Mouse (Mus musculus) CH12.LX (cell line): ENCODE data around the gene Spred1. TPM values are rescaled to one million over a fixed set of nuclear protein-coding genes. Genes with fewer than 3 reads are reported as not detected.

ENCODE experiments used
- DNase-seq: peaks from one replicate; pipeline ENCODE4 v3.0.0-alpha.2; 2013; ENCODE audit errors: extremely low read depth
- H3K27ac ChIP-seq: 2 replicates; pipeline ENCODE4 v1.5.1; 2012; ENCODE audit warnings: low read depth, mild to moderate bottlenecking, control low read depth, moderate library complexity; ENCODE audit not compliant: insufficient read depth
- H3K27me3 ChIP-seq: replicated peaks from 2 replicates; pipeline ENCODE3; 2012; ENCODE audit warnings: inconsistent platforms
- H3K36me3 ChIP-seq, 2 experiments: replicated peaks in 1 of 2; 2 replicates each; pipeline versions ENCODE3 to v1.6.1; 2012; ENCODE audit warnings: inconsistent platforms in 1 of 2, low read length in 1 of 2, mild to moderate bottlenecking in 1 of 2, mixed read lengths in 1 of 2, moderate library complexity in 1 of 2; ENCODE audit not compliant: control insufficient read depth in 1 of 2, insufficient read depth in 1 of 2
- H3K4me1 ChIP-seq, 2 experiments: 2 replicates each; pipeline ENCODE4 v1.6.1; 2012; ENCODE audit warnings: inconsistent platforms in 1 of 2, moderate library complexity in 1 of 2; ENCODE audit not compliant: insufficient read depth in 2 of 2, control insufficient read depth in 1 of 2
- H3K4me2 ChIP-seq: 2 replicates; pipeline ENCODE4 v1.6.1; 2012; ENCODE audit warnings: low read depth, mild to moderate bottlenecking, control low read depth; ENCODE audit not compliant: poor library complexity, insufficient read depth, severe bottlenecking
- H3K4me3 ChIP-seq, 3 experiments: fragments of 150-350 bp in 1 of 3; sonication (generic) in 1 of 3; replicated peaks in 1 of 3; 2 replicates each; pipeline versions ENCODE3 to v1.5.1; 2011 to 2012; ENCODE audit warnings: low read depth in 2 of 3, low read length in 2 of 3, mild to moderate bottlenecking in 2 of 3, moderate library complexity in 2 of 3, control low read depth in 1 of 3, improper control_type of control experiment in 1 of 3, inconsistent platforms in 1 of 3, mixed read lengths in 1 of 3; ENCODE audit not compliant: poor library complexity in 1 of 3
- H3K79me2 ChIP-seq: replicated peaks from 2 replicates; pipeline ENCODE4 v1.6.1; 2012; ENCODE audit warnings: mild to moderate bottlenecking, moderate library complexity; ENCODE audit not compliant: control insufficient read depth, poor library complexity, insufficient read depth, severe bottlenecking; ENCODE audit errors: extremely low read depth
- H3K9ac ChIP-seq: 2 replicates; pipeline ENCODE4 v1.6.1; 2012; ENCODE audit warnings: low read depth, mild to moderate bottlenecking, control low read depth, moderate library complexity; ENCODE audit not compliant: insufficient read depth
- H3K9me3 ChIP-seq: replicated peaks from 2 replicates; pipeline ENCODE3; 2012; ENCODE audit warnings: low read length, inconsistent platforms, mixed read lengths
- BHLHE40 ChIP-seq: IDR thresholded peaks from 2 replicates; pipeline ENCODE4 v1.6.1; 2011; ENCODE audit warnings: mild to moderate bottlenecking, low read depth, low read length, improper control_type of control experiment
- CTCF ChIP-seq, 2 experiments: IDR thresholded peaks in 1 of 2; conservative IDR thresholded peaks in 1 of 2; 2 replicates each; pipeline ENCODE4 v1.5.1; 2011 to 2012; ENCODE audit warnings: low read depth in 2 of 2, low read length in 2 of 2, improper control_type of control experiment in 1 of 2, inconsistent platforms in 1 of 2, mild to moderate bottlenecking in 1 of 2, moderate library complexity in 1 of 2
- ELF1 ChIP-seq: IDR thresholded peaks from 2 replicates; pipeline ENCODE4 v1.6.1; 2014; ENCODE audit warnings: low read depth, mild to moderate bottlenecking, inconsistent platforms, low read length, improper control_type of control experiment
- EP300 ChIP-seq: IDR thresholded peaks from 2 replicates; pipeline ENCODE4 v1.6.1; 2011; ENCODE audit warnings: low read length, improper control_type of control experiment
- ETS1 ChIP-seq: conservative IDR thresholded peaks from 2 replicates; pipeline ENCODE4 v1.6.1; 2012; ENCODE audit warnings: low read depth, mild to moderate bottlenecking, inconsistent platforms, low read length, improper control_type of control experiment, moderate library complexity
- IRF4 ChIP-seq: IDR thresholded peaks from 2 replicates; pipeline ENCODE4 v1.6.1; 2014; ENCODE audit warnings: low read depth, mild to moderate bottlenecking, inconsistent platforms, low read length, improper control_type of control experiment
- JUN ChIP-seq: IDR thresholded peaks from 2 replicates; pipeline ENCODE4 v1.6.1; 2011; ENCODE audit warnings: low read depth, mild to moderate bottlenecking, low read length, improper control_type of control experiment, moderate library complexity; ENCODE audit not compliant: insufficient read depth
- JUND ChIP-seq: conservative IDR thresholded peaks from 2 replicates; pipeline ENCODE4 v1.6.1; 2011; ENCODE audit warnings: low read depth, low read length, improper control_type of control experiment
- KAT2A ChIP-seq: IDR thresholded peaks from 2 replicates; pipeline ENCODE4 v1.6.1; 2012; ENCODE audit warnings: low read length, improper control_type of control experiment, inconsistent platforms; ENCODE audit not compliant: insufficient replicate concordance
- MAX ChIP-seq: IDR thresholded peaks from 2 replicates; pipeline ENCODE4 v1.6.1; 2011; ENCODE audit warnings: low read length, improper control_type of control experiment
- MAZ ChIP-seq: IDR thresholded peaks from 2 replicates; pipeline ENCODE4 v1.6.1; 2012; ENCODE audit warnings: low read depth, mild to moderate bottlenecking, inconsistent platforms, low read length, improper control_type of control experiment, moderate library complexity
- MEF2A ChIP-seq: IDR thresholded peaks from 2 replicates; pipeline ENCODE4 v1.6.1; 2014; ENCODE audit warnings: low read depth, mild to moderate bottlenecking, inconsistent platforms, low read length, improper control_type of control experiment, borderline replicate concordance
- MXI1 ChIP-seq: IDR thresholded peaks from 2 replicates; pipeline ENCODE4 v1.6.1; 2011; ENCODE audit warnings: mild to moderate bottlenecking, low read depth, low read length, improper control_type of control experiment
- MYC ChIP-seq: IDR thresholded peaks from 2 replicates; pipeline ENCODE4 v1.6.1; 2011; ENCODE audit warnings: low read depth, mild to moderate bottlenecking, improper control_type of control experiment, low read length
- RAD21 ChIP-seq: IDR thresholded peaks from 2 replicates; pipeline ENCODE4 v1.6.1; 2011; ENCODE audit warnings: low read depth, mild to moderate bottlenecking, low read length, improper control_type of control experiment, moderate library complexity
- SIN3A ChIP-seq: IDR thresholded peaks from 2 replicates; pipeline ENCODE4 v1.6.1; 2012; ENCODE audit warnings: low read length, improper control_type of control experiment, inconsistent platforms
- SMC3 ChIP-seq: IDR thresholded peaks from 2 replicates; pipeline ENCODE4 v1.6.1; 2011; ENCODE audit warnings: low read depth, low read length, improper control_type of control experiment
- TBP ChIP-seq: conservative IDR thresholded peaks from 2 replicates; pipeline ENCODE4 v1.6.1; 2011; ENCODE audit warnings: low read depth, low read length, improper control_type of control experiment
- UBTF ChIP-seq: IDR thresholded peaks from 2 replicates; pipeline ENCODE4 v1.6.1; 2012; ENCODE audit warnings: low read depth, mild to moderate bottlenecking, inconsistent platforms, low read length, improper control_type of control experiment, moderate library complexity
- USF1 ChIP-seq: IDR thresholded peaks from 2 replicates; pipeline ENCODE4 v1.6.1; 2014; ENCODE audit warnings: low read depth, mild to moderate bottlenecking, inconsistent platforms, low read length, improper control_type of control experiment
- USF2 ChIP-seq: conservative IDR thresholded peaks from 2 replicates; pipeline ENCODE4 v1.6.1; 2011; ENCODE audit warnings: low read depth, low read length, improper control_type of control experiment
- ZC3H11A ChIP-seq: IDR thresholded peaks from 2 replicates; pipeline ENCODE4 v1.6.1; 2012; ENCODE audit warnings: low read depth, mild to moderate bottlenecking, inconsistent platforms, low read length, improper control_type of control experiment
- ZNF384 ChIP-seq: IDR thresholded peaks from 2 replicates; pipeline ENCODE4 v1.6.1; 2012; ENCODE audit warnings: low read depth, low read length, improper control_type of control experiment, inconsistent platforms
- dilution Hi-C: fragments of 300-500 bp; cut with MboI; formaldehyde crosslinking; loops from 2 replicates; pipeline ENCODE4 v1.14.3; 2020; ENCODE audit warnings: low sequenced_read_pairs; ENCODE audit not compliant: extremely low pct_unique_long_range_greater_than_20kb, extremely low pct_ligation_motif_present
- in situ Hi-C: fragments of 300-500 bp; cut with MboI; formaldehyde crosslinking; loops from 3 replicates; pipeline ENCODE4 v1.14.3; 2019; ENCODE audit warnings: low sequenced_read_pairs, low pct_ligation_motif_present, low pct_unique_long_range_greater_than_20kb, mixed read lengths
- polyA plus RNA-seq: library from polyadenylated mRNA; unstranded; fragments of >175 nt; gene quantifications from 2 replicates; pipeline ENCODE4 v1.2.1, GENCODE M21; 2012; ENCODE audit warnings: low read depth; ENCODE audit not compliant: insufficient read length
- total RNA-seq, 2 experiments: library from RNA; depleted of rRNA; stranded (reverse); fragments of 300-350 nt in 1 of 2; fragments of >200 nt in 1 of 2; gene quantifications; 2 replicates each; pipeline ENCODE4 v1.2.3; 2012 to 2014

Spred1 gene
- total and polyA plus RNA-seq, 3 experiments: 6.9 to 16.5 (median 8.8) TPM

DNA sequence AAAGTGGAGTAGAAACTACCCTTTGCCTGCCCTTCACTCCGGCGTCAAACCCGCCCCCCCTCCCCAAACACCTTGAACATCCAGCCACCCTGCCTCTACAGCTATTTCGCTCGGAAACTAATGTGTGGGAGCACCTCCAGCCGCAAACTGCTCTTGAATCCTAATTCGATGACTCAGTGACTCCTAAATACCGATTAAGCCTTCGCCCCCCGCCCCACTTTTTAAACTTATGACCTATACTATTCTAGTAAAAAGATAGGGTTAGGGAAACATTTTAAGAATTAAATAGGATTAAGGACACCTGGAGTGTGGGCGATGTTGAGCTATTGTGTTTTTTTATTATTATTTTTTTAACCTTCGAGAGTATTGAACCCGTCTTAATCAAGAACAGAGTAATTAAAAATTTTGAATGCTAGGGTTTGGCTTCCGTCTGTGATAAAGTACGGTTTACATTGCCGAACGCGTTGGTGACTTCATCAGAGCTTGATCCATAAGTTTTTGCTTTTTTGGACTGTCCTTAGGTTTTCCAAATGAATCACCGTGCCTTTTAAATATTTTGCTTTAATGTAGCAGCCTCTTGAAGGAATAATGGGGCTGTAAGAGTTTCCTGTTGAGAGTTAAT, 921 bp downstream of the Spred1 start:
- peaks cover 0 to 5% of the 10 kb centered on the region in 2 experiments; a peak in 1 of 4 replicates for H3K4me1 ChIP-seq
- no peaks in the 10 kb centered on the region for H3K27me3 ChIP-seq
- H3K27ac ChIP-seq: no peak overlapping the region
- no peaks in the 10 kb centered on the region for H3K9me3 ChIP-seq
- H3K4me2 ChIP-seq: peak overlapping the region; percentile 82
- in situ Hi-C loops (loop anchor here (10.0 kb wide), 2 partner anchors 53 to 147 kb away; no protein-coding TSS in a partner anchor), dilution Hi-C loops (no loop called here)
- H3K4me3 ChIP-seq: peak overlapping the region; percentile 80 to 96 (median 81)
- no peak for TF ChIP-seq KAT2A
- H3K9ac ChIP-seq: peak overlapping the region; percentile 71
- no peaks in the 10 kb centered on the region for H3K36me3 ChIP-seq
- peaks cover 26% of the 10 kb centered on the region for H3K79me2 ChIP-seq
- peak; percentile 36 for DNase-seq

DNA sequence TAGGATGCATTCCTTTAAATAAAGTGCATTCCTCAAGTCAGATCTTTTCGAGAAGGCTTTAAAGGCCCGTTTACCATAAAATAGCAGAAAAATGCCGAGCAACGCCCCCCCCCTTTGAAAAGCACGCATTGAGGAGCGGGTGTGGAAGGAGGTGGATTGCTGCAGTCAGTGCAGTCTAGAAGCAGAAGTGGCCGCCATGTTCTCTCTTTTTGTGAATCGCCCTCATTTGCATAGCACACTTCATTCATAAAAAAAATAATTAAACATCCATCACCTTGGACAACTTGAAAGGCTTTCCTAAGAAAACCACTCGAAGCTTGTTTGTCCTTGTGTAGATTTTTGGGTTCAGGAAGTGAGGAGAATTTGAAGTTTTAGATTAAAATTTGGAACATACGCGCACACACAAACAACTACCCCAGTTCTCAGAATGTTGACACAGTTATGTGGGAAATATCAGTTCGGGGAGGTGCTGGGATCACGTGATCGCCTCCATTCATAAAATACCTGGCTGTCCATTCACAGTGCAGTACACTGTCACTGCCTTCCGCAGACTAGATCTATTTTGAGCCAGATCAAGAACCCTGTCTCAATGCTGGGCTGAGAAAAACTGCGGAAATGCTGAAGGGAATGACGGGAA, 1.6 kb downstream of the Spred1 start:
- Histone ChIP-seq H3K36me3 (peaks cover 0 to 5% of the 10 kb centered on the region in 2 experiments), H3K4me2 (peak overlapping the region; percentile 82), H3K79me2 (peaks cover 28% of the 10 kb centered on the region), H3K9me3 (no peaks in the 10 kb centered on the region), H3K27me3 (no peaks in the 10 kb centered on the region), H3K4me3 (peak overlapping the region; percentile 80 to 96 (median 81)), H3K9ac (peak overlapping the region; percentile 71), H3K27ac (no peak overlapping the region), H3K4me1 (peaks cover 0 to 12% of the 10 kb centered on the region in 2 experiments; a peak in 2 of 4 replicates)
- DNase-seq: peak; percentile 79
- dilution Hi-C loops: no loop called here
- TF ChIP-seq ETS1 (peak; percentile 41; the same call in 1 of the 2 replicates), CTCF (conservative IDR thresholded peaks at IDR 0.05 in 1 of 2, IDR thresholded peaks at IDR 0.05 in 1 of 2; ENCODE audit: low read depth in 2 of 2, low read length in 2 of 2) (no peak), JUN (no peak), MAZ (peak; percentile 55; the same call in 1 of the 2 replicates), ZNF384 (peak; percentile 82), IRF4 (0 out of 2 replicates have a peak, but pooled peaks have one; percentile 8), UBTF (0 out of 2 replicates have a peak, but pooled peaks have one; percentile 22), USF2 (peak; percentile 88), SMC3 (no peak), MEF2A (peak; percentile 52; the same call in 1 of the 2 replicates), BHLHE40 (peak; percentile 93), JUND (0 out of 2 replicates have a peak, but pooled peaks have one; percentile 45), KAT2A (no peak), USF1 (peak; percentile 88), RAD21 (no peak), MAX (peak; percentile 79), SIN3A (peak; percentile 95), EP300 (0 out of 2 replicates have a peak, but pooled peaks have one; percentile 24), ZC3H11A (no peak), MXI1 (peak; percentile 72), TBP (peak; percentile 43; the same call in 1 of the 2 replicates), MYC (peak; percentile 59; the same call in 1 of the 2 replicates), ELF1 (peak; percentile 34; the same call in 1 of the 2 replicates)
- in situ Hi-C loops: loop anchor here (10.0 kb wide), 2 partner anchors 52 to 148 kb away; no protein-coding TSS in a partner anchor
